Mouse (Mus musculus) forebrain, embryonic 16.5 days (tissue): Measurements from ENCODE around the gene Epn3. TPM values are rescaled to one million over a fixed set of nuclear protein-coding genes. Genes with fewer than 3 reads are reported as not detected.

Experiments used
- ATAC-seq: fragments of 200-750 bp; cut with Nextera tagmentation; 2 replicates; pipeline ENCODE4 v1.8.0; 2017; ENCODE audit warnings: mild to moderate bottlenecking, moderate library complexity
- H3K27ac ChIP-seq: fragments of 300-500 bp; sonication (generic); 2 replicates; pipeline ENCODE4 v1.5.1; 2014; ENCODE audit warnings: low read length, control low read depth
- H3K27me3 ChIP-seq: fragments of 300-500 bp; sonication (generic); replicated peaks from 2 replicates; pipeline ENCODE4 v1.6.1; 2014; ENCODE audit warnings: low read length; ENCODE audit not compliant: control insufficient read depth, insufficient read depth
- H3K36me3 ChIP-seq: fragments of 300-500 bp; sonication (generic); 2 replicates; pipeline ENCODE4 v1.6.1; 2014; ENCODE audit not compliant: control insufficient read depth, insufficient read depth
- H3K4me1 ChIP-seq: fragments of 300-500 bp; sonication (generic); replicated peaks from 2 replicates; pipeline ENCODE4 v1.6.1; 2014; ENCODE audit warnings: low read length; ENCODE audit not compliant: control insufficient read depth, insufficient read depth
- H3K4me2 ChIP-seq: fragments of 300-500 bp; sonication (generic); 2 replicates; pipeline ENCODE4 v1.6.1; 2014; ENCODE audit warnings: mild to moderate bottlenecking, low read length, control low read depth
- H3K4me3 ChIP-seq: fragments of 300-500 bp; sonication (generic); replicated peaks from 2 replicates; pipeline ENCODE4 v1.5.1; 2014; ENCODE audit warnings: mild to moderate bottlenecking, low read length, control low read depth
- H3K9ac ChIP-seq: fragments of 300-500 bp; sonication (generic); replicated peaks from 2 replicates; pipeline ENCODE4 v1.6.1; 2014; ENCODE audit warnings: low read depth, low read length, control low read depth
- H3K9me3 ChIP-seq: fragments of 300-500 bp; sonication (generic); 2 replicates; pipeline ENCODE4 v1.6.1; 2016; ENCODE audit warnings: low read length; ENCODE audit not compliant: control insufficient read depth
- WGBS: fragments of 180-500 bp; shearing (Covaris S2); extraction: QIAGEN DNeasy Blood & Tissue Kit; methylation state at CpG from one replicate; pipeline ENCODE4 v1.1.7; 2014; 5-methylcytosine and 5-hydroxymethylcytosine counted together
- polyA plus RNA-seq: library from polyadenylated mRNA; unstranded; fragments of >200 nt; fragmentation: Nextera tagmentation; extraction: Ambion mirVana; gene quantifications from 2 replicates; pipeline ENCODE4 v1.2.1, GENCODE M21; 2015

Epn3 gene
- polyA plus RNA-seq, 1 experiment from 2014 or later = 0.35 TPM

DNA sequence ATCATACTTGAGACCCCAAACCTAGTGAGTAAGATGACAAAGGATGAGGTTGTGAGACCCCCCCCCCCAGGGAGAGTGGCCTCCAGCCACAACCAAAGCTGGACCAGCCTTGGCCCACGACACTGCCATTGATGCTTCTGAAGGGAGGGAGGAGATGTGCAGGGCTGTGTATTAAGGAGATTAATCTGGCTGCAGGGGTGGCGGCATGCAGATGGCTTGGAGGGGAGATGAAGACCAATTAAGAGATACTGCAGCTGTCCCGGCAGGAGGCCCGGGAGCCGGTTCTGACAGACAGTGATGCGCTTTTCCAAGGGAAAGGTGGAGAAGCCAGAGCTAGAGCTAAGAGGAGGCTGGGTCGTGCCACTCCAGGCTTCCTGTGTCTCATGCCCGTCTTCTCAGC lies 50.5 kb downstream of the Epn3 start:
- no peaks in the 10 kb centered on the region for H3K27me3 ChIP-seq
- peaks cover 22% of the 10 kb centered on the region for H3K4me1 ChIP-seq
- no peaks in the 10 kb centered on the region for H3K36me3 ChIP-seq
- 17% methylated on average over 8 of the region's 8 CpGs for WGBS
- no peak overlapping the region for H3K4me3 ChIP-seq
- H3K27ac ChIP-seq = peak overlapping the region; percentile 45; the same call in 1 of the 2 replicates
- no peak overlapping the region for H3K4me2 ChIP-seq
- peak; percentile 36 for ATAC-seq
- no peaks in the 10 kb centered on the region for H3K9me3 ChIP-seq
- H3K9ac ChIP-seq = no peak overlapping the region

DNA sequence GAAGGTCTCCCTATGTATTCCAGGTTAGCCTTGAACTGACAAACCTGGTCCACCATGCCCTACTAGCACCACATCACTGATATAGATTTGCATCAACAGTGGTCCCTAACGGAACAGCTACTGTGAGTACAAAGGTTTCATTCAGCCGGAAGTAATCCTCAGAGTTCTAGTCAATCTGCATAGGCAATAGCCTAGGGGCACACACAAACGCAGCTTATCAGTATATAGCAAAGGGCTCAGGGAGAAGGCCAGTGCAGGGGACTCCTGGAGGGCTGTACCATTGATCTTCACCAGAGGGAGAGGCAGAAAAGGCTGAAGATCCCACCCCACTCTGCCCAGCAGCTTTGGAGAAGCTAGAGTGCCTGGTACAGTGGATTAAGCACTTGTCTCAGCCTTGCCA lies 52.8 kb downstream of the Epn3 start:
- H3K4me3 ChIP-seq = no peak overlapping the region
- WGBS = 11% methylated on average over 3 of the region's 3 CpGs
- no peaks in the 10 kb centered on the region for H3K9me3 ChIP-seq
- no peaks in the 10 kb centered on the region for H3K27me3 ChIP-seq
- H3K36me3 ChIP-seq = no peaks in the 10 kb centered on the region
- H3K9ac ChIP-seq = no peak overlapping the region
- H3K4me2 ChIP-seq = no peak overlapping the region
- no peak for ATAC-seq
- H3K27ac ChIP-seq = no peak overlapping the region
- peaks cover 22% of the 10 kb centered on the region for H3K4me1 ChIP-seq

GRCm38 (mm10) chr11:94445300-94445699 lies 54.5 kb downstream of the Epn3 start:
- H3K27ac ChIP-seq = no peak overlapping the region
- no peak for ATAC-seq
- WGBS = 60% methylated on average over 4 of the region's 4 CpGs
- H3K36me3 ChIP-seq = no peaks in the 10 kb centered on the region
- no peak overlapping the region for H3K4me3 ChIP-seq
- no peaks in the 10 kb centered on the region for H3K9me3 ChIP-seq
- no peaks in the 10 kb centered on the region for H3K27me3 ChIP-seq
- H3K4me1 ChIP-seq = peaks cover 26% of the 10 kb centered on the region
- no peak overlapping the region for H3K9ac ChIP-seq
- H3K4me2 ChIP-seq = no peak overlapping the region

DNA sequence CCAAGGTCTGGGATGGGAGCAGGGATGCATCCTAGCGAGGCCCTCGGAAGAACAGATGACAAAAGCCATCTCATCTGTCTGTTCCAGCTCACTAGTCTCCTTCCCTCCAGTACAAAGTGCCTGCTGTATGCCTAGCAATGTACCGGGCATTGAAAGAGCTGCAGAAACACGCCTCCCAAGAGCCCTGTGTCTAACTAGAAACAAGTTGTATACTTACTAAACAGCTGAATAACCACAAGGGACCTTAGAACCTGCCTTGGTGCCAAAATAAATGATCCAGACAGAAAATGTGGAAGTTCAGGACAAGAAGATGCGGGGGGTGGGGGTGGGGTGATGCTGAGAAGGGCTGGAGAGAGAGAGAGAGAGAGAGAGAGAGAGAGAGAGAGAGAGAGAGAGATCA lies 54.9 kb downstream of the Epn3 start:
- Histone ChIP-seq H3K4me2 (no peak overlapping the region), H3K4me1 (peaks cover 24% of the 10 kb centered on the region), H3K9me3 (no peaks in the 10 kb centered on the region), H3K36me3 (no peaks in the 10 kb centered on the region), H3K27me3 (no peaks in the 10 kb centered on the region), H3K27ac (no peak overlapping the region), H3K9ac (no peak overlapping the region), H3K4me3 (no peak overlapping the region)
- WGBS = 60% methylated on average over 5 of the region's 5 CpGs
- no peak for ATAC-seq

DNA sequence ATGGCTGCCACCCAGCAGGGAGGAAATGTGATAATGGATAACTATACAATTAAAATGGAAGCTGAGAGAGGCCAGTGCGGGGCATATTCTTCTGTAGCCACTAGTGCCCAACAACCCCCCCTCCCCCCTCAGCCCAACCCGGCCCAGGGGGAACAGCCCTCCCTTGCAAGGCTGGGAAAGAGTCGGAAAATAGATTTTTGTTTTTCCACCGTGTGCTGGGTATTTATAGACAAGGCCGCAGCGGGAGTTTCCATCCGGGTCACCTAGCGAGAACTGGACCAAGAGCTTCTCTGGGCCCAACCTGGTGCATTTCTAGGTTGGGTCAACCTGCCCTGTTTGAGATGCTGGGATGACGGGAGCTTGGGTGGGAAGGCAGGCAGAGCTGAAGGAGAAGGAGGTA lies 58.0 kb downstream of the Epn3 start:
- peaks cover 13% of the 10 kb centered on the region for H3K4me1 ChIP-seq
- H3K27me3 ChIP-seq = no peaks in the 10 kb centered on the region
- H3K36me3 ChIP-seq = no peaks in the 10 kb centered on the region
- WGBS = 51% methylated on average over 9 of the region's 9 CpGs
- no peak for ATAC-seq
- H3K9me3 ChIP-seq = no peaks in the 10 kb centered on the region
- no peak overlapping the region for H3K27ac ChIP-seq
- H3K4me2 ChIP-seq = no peak overlapping the region
- H3K4me3 ChIP-seq = no peak overlapping the region
- H3K9ac ChIP-seq = no peak overlapping the region

DNA sequence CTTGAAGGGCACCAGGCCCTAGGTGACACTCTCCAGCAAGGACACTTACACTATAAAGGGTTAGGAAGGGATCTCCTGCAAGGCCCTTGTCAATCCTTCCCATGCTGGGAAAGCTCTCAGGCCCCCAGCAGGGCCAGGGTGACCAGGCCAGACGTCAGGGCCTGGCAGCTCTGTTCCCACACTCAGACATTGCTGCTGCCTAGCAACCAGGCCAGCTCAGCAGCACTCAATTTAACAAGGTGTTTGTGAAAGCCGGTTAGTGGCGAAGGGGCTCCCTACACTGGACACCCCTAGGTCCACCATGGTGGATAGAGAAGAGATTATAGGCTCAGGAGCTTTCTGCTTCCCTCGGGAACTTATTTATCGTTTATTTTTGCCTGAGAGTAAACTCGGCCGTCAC lies 58.7 kb downstream of the Epn3 start:
- no peak overlapping the region for H3K27ac ChIP-seq
- H3K4me2 ChIP-seq = no peak overlapping the region
- H3K4me3 ChIP-seq = no peak overlapping the region
- H3K9ac ChIP-seq = no peak overlapping the region
- no peak for ATAC-seq
- WGBS = 30% methylated on average over 7 of the region's 7 CpGs
- H3K27me3 ChIP-seq = no peaks in the 10 kb centered on the region
- no peaks in the 10 kb centered on the region for H3K36me3 ChIP-seq
- peaks cover 13% of the 10 kb centered on the region for H3K4me1 ChIP-seq
- H3K9me3 ChIP-seq = no peaks in the 10 kb centered on the region

- H3K27ac ChIP-seq = no peak overlapping the region
- H3K4me3 ChIP-seq = no peak overlapping the region
- no peak for ATAC-seq
- no peaks in the 10 kb centered on the region for H3K27me3 ChIP-seq
- no peaks in the 10 kb centered on the region for H3K36me3 ChIP-seq
- peaks cover 13% of the 10 kb centered on the region for H3K4me1 ChIP-seq
- WGBS = 51% methylated on average over 6 of the region's 6 CpGs
- no peaks in the 10 kb centered on the region for H3K9me3 ChIP-seq
- no peak overlapping the region for H3K4me2 ChIP-seq
- H3K9ac ChIP-seq = no peak overlapping the region
Observed at GRCm38 (mm10) chr11:94440421-94440820, 59.4 kb downstream of the Epn3 start.

Other genes with a start within 250 kb of the Epn3 start
- 0.38 and 0.66 TPM in 2 replicates for gene Gm21885, start 218.1 kb downstream of the Epn3 start, polyA plus RNA-seq
- gene Luc7l3, start 178.0 kb downstream of the Epn3 start, polyA plus RNA-seq = 152 and 163 TPM in 2 replicates
- 8.6 and 11.4 TPM in 2 replicates for gene Ankrd40, start 172.0 kb downstream of the Epn3 start, polyA plus RNA-seq
- gene Abcc3, start 107.0 kb downstream of the Epn3 start, polyA plus RNA-seq = 0.18 and 0.55 TPM in 2 replicates
- gene Cacna1g, start 25.8 kb downstream of the Epn3 start, polyA plus RNA-seq = 5.4 and 12.1 TPM in 2 replicates
- gene Spata20, start 13.8 kb downstream of the Epn3 start, polyA plus RNA-seq = 0.38 and 0.48 TPM in 2 replicates
- gene Mycbpap, start 21.8 kb upstream of the Epn3 start, polyA plus RNA-seq = 1.9 and 2.6 TPM in 2 replicates
- 6.6 and 6.7 TPM in 2 replicates for gene Rsad1, start 49.3 kb upstream of the Epn3 start, polyA plus RNA-seq
- gene Chad, start 65.1 kb upstream of the Epn3 start, polyA plus RNA-seq = 0.24 and 0.52 TPM in 2 replicates
- gene Acsf2, start 101.9 kb upstream of the Epn3 start, polyA plus RNA-seq = 0.98 and 1.2 TPM in 2 replicates
- gene Lrrc59, start 129.8 kb upstream of the Epn3 start, polyA plus RNA-seq = 162 and 166 TPM in 2 replicates
- 103 and 114 TPM in 2 replicates for gene Mrpl27, start 153.8 kb upstream of the Epn3 start, polyA plus RNA-seq
- 8.2 and 8.9 TPM in 2 replicates for gene Eme1, start 154.0 kb upstream of the Epn3 start, polyA plus RNA-seq
- gene Xylt2, start 177.5 kb upstream of the Epn3 start, polyA plus RNA-seq = 8.1 and 8.2 TPM in 2 replicates
- gene Gm11541, start 204.5 kb upstream of the Epn3 start, polyA plus RNA-seq = not detected in 2 replicates
- gene Cdc34b, start 241.8 kb upstream of the Epn3 start, polyA plus RNA-seq = not detected in 2 replicates